Mouse (Mus musculus): ENCODE results near the gene Brinp1. TPM values are rescaled to one million over a fixed set of nuclear protein-coding genes. Genes with fewer than 3 reads are reported as not detected.

Gene Brinp1
- 100 to 1,000 TPM; 211 to 235 TPM for total RNA-seq (2021)
- long read RNA-seq, experiment 1, transcript Brinp1-201 (8 exons, 3,212 nt) = major isoform, 135 of 173 reads
- long read RNA-seq, experiment 1, partial matches to known transcripts = 14 of 173 reads
- long read RNA-seq, experiment 1, other reads (novel, unspliced or antisense) = 24 of 173 reads
- long read RNA-seq, experiment 2, transcript Brinp1-201 (8 exons, 3,212 nt) = major isoform, 138 of 183 reads
- long read RNA-seq, experiment 2, partial matches to known transcripts = 39 of 183 reads
- long read RNA-seq, experiment 2, other reads (novel, unspliced or antisense) = 6 of 183 reads

DNA sequence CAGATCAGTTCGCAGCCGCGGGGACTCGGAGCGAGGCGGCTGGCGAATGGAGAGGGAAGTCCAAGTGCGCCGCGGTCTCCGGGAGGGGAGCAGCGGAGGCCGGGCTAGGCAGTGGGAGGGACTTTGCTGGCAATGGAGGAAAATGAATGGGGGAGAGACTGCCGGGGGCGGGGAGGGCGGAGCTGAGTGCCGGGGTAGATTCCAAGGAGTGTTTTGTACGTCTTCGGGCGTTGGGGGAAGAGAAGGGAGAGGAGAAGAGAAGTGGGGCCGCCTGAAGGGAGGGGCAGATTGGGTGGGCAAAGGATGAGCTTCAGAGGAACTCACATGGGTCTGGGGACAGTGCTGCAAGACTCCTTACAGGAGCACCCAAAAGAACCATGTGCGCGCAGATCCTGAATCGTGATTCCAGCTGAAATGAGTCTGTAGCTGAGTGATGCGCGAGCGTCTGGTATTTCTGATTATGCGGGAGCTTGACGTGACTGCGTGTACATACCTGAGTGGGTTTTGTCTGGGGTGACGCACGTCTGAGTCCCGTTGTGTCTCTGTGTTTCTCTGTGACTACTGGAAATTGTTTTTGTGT lies at the start of gene Brinp1:
TSS of gene Brinp1 (minus strand) at position 76 of the 580 bp plus-strand sequence.
- DNase-seq (ENCODE audit: low spot score in 2 of 2) = peak; percentile 88 to 94

DNA sequence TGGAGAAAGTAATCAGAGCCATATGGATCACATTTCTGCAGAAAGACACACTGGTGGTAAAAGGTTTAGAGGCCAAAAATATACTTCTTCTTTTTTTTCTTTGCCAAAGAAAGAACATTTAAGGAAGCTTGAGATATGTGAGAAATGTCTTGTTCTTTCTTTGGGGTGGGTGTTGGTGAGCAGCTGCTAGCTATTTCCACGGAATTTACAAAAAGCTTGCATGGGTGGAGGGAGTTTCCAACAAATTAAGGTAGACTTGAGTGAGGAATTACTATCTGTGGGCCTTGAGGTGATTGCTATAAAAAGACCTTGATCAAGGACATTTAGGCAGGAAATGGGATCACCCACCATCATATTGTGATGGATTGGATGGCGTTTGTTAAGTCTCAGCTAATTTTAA lies 3.1 kb upstream of the Brinp1 start:
- DNase-seq (ENCODE audit: low spot score in 2 of 2) = peak in 1 of 2 experiments; percentile 48

DNA sequence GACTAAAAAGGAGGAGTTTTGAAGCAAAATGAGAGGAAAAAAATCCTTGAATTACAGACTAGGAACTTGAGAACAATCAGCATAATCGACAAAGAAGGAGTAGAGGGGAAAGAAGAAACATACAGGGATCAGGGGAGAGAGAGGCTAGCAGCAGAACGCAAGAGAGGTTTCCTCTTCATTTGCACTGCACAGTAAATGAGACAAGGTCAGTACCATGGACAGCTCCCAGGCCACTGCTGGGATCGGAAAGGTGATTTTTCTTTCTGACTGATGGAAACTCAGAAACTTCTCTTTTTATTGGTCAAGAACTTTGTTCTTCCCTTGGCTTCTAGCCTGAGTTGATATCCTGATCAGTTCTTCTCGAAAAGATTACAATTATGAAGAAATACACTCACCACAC lies 1.4 kb upstream of the Brinp1 start:
- no peak for DNase-seq (ENCODE audit: low spot score in 2 of 2)

- peak; percentile 18 to 26 for DNase-seq (ENCODE audit: low spot score in 2 of 2)
Observed at GRCm38 (mm10) chr4:68953667-68954321, 403 bp downstream of the Brinp1 start.

DNA sequence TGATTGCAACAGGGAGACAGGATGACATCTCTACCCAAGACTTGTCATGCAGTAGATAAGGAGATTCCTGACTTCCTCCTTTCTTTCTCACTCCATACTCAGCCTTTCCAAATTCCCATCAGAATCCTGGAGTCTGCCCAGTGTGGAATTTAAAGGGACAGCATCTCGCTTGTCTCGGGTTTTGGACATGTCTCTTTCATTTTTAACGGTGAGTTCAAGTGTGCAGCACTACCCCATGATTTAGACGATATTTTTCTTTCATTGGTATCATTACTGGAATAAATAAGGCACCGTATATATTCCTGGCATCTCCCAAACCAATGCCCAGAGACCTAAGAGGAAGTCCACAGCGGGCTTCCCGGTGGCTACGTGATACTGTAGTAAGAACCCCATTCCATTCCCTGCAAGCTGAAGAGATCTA lies 1.1 kb downstream of the Brinp1 start:
- no peak for DNase-seq (ENCODE audit: low spot score in 2 of 2)

DNA sequence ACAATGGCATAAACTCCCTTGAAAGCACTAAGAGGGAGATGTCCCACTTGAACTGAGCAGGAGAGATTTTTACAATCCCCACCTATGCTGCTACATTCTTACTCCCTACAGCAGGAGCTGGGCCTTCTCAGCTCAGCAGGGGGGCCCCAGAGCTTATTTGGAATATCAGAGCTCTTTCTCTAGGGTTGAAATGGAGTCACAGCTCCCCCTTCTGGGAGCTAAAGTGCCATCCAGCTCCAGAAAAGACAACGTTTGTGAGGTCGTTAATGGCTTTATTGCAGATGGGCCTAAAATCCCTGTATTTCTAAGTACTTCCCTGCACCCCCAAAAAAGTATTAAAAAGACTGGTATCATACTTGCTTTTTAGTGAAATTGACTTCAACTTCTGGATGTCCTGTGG lies 3.6 kb downstream of the Brinp1 start:
- peak; percentile 59 to 63 for DNase-seq (ENCODE audit: low spot score in 2 of 2)

DNA sequence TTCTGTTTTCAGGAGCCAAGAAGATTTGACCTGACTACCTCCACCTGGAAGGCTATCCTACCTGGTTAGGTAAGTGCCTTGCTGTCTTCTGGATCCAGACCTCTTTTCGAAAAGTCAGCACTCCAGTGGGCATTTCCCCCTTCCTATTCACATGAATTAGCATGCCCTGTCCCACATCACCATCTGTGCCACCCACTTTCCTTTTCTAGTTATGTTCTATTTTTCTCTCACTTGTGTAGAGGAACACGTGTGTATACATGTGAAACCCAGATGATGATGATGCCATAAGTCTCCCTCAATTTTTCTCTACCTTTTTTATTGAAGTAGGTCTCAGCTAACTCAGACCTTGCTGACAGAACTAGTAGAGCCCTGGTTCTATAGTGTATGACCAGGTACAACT lies 11.3 kb downstream of the Brinp1 start:
- peak; percentile 23 to 32 for DNase-seq (ENCODE audit: low spot score in 2 of 2)

DNA sequence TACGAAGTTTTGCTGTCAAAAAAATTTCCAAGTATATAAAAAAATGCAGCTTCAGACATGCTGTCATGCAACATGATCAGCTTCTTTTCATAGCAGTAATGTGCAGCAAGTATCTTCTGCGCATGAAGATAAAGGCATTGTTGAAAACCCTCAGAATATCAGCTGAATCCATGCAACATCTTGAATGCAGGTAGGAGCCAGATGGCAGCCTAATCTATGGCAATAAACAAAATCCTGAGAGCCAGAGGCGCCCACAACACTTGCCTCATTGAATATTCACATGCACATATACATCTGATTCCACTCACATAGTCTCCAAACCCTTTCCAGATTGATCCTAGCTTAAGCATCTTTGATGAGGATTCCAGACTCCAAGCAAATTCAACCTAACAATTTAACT lies 24.2 kb downstream of the Brinp1 start:
- no peak for DNase-seq (ENCODE audit: low spot score in 2 of 2)

DNA sequence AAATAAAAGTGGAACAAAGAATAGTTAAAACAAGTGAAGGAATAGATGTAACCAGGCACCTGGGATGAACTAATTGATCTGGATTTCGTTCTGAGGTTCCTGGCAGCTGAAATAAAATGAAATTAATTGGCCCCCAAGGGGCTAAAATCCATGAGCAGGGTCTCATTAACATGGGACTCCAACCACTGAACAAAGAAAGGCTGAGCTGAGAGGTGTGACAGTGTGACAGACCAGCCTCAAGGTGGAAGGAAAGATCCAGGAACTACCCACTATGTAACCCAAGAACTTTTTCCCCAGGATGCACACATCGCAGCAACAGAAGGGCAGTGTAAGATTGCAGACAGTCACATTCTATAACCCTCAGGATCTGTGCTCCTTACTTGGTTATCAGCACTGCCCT lies 28.1 kb downstream of the Brinp1 start:
- no peak for DNase-seq (ENCODE audit: low spot score in 2 of 2)

GRCm38 (mm10) chr4:68922944-68923343 lies 31.3 kb downstream of the Brinp1 start:
- no peak for DNase-seq (ENCODE audit: low spot score in 2 of 2)

DNA sequence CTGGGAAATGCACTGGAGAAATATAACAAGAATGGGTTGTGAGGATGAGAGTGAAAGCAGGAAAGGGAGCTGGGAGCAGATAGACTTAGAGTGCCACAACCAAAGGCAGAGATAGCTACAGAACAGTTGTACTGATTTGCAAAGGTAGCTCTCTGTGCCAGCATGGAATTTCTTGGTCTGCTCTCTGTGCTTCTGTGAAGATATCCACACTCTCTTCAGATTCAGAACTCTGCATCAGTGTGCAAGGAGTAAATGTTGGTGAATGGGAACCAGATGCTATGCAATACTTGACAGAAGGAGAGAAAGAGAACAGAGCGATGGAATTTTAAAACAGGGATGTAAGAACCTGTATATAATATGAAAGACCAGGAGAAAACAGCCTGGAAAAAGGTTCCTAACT lies 31.7 kb downstream of the Brinp1 start:
- no peak for DNase-seq (ENCODE audit: low spot score in 2 of 2)

DNA sequence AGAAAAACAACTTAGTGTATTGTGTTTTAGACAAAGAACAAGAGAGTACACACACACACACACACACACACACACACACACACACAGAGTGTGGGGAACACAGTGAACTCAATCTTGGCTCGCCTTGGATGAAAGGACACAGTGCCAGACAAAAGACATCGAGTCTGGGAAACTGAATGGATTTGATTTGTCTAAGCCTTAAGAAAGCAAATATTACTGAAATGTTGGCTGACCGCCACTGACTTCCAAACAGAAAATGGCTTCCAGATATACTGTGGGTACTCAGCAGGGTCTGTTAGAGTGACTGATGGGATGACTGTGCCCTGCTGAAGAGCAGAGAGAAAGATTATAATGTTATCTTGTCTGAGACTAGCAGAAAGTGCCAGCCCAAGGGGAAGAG lies 34.1 kb downstream of the Brinp1 start:
- no peak for DNase-seq (ENCODE audit: low spot score in 2 of 2)

GRCm38 (mm10) chr4:68910942-68911341 lies 43.3 kb downstream of the Brinp1 start:
- peak in 1 of 2 experiments; percentile 32 for DNase-seq (ENCODE audit: low spot score in 2 of 2)

DNA sequence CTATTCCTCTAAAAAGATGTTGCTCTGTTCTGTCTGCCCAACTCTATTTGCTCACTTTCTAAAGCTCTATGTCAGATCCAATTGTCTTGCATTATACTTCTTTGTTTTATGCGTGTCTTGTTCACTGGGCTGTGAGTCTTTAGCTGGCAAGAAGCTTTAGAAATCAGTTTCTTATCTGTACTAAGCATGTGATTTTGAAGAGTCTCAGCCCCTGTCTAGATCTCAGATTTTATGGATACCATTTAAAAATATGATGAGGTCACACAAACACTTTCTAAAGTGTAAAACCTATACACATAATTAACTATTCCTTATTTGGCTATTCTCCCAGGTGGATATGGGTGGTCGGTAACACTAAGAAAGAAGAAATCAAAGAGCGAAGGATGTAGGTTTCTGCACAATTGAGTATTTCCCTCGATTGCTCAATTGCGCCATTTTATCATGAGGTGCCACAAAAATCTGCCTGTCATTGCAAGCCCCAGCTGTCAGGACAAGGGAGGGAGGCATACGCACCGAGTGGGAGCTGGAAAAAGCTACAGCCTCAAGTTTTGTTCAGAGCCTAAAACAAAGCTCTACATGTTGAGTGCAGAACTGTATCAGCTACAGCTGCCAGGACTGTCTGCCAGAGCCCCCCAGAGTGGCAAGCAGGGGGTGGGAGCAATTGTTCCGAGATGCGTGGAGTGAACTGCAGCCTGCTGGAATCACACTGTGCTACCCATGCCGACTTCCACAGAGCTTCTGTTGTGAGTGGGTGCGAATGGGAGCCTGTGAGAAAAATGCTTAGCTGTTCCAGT lies 47.6 kb downstream of the Brinp1 start:
- DNase-seq (ENCODE audit: low spot score in 2 of 2) = peak; percentile 50 to 72

DNA sequence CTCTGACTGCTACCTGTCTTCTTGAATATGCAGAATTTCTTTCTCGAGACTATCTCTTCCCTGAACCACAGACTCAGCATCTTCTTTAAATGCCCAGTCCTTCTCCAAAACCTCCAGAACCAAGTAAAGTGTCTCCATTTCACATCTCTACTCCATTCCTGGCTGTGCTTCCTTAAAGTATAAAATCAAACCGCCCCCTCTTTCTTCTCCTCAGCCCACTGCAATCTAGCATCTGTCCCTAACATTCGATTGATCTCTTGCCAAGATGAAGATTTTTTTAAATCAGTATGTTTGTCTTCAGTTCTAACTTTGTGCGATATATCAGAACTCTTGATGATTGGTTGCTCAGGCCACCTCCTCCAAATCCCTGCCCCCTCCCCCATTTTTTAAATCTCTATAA lies 63.7 kb downstream of the Brinp1 start:
- DNase-seq (ENCODE audit: low spot score in 2 of 2) = peak in 1 of 2 experiments; percentile 22

- no peak for DNase-seq (ENCODE audit: low spot score in 2 of 2)
Observed at GRCm38 (mm10) chr4:68886276-68886675, 67.9 kb downstream of the Brinp1 start.

DNA sequence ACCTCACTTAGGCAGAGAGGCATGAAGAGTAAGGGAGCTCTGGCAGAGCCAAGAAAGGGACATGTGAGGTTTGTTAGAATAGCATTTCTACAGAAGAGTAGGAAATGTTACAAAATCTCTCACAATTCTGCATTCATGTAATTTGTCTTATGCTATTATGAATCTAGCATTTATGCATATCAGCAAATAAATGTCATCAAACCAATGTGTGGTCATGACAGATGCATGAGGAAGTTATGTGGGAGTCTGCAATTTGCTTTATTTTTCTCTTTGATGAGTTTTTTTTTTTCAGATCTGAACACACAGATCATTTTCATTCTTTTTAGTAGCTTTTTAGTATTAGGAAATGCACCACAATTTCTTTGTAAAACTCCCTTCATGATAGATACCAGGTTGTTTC lies 82.2 kb downstream of the Brinp1 start:
- no peak for DNase-seq (ENCODE audit: low spot score in 2 of 2)

DNA sequence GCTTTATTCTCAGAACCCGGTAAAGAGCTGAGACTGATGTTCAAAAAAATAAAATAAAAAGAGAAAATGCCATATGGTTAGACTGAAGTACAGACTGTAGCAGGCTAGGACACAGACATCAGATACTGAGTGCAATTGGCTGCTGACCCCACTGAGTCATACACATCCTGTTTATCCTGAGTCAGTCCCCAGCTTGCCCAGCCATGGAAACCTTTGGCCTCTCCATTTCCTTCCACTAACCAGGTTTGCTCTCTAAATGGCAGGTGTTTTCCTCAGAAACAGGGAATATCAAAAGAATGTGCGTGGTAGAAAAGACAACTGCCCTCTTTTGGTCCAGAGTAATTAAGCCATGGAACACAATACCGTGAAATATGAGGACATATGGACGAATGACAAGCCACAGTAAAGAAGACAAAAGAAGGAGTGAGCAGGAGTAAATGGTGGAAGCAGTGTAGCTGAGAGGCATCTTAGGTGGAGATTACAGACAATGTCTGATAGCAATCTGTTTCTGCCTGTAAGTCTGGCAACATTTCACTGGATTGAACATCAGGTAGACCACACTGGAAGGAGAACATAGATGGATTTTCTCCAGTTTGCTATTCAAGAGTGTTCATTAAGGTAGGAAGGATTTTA lies 88.9 kb downstream of the Brinp1 start:
- no peak for DNase-seq (ENCODE audit: low spot score in 2 of 2)

DNA sequence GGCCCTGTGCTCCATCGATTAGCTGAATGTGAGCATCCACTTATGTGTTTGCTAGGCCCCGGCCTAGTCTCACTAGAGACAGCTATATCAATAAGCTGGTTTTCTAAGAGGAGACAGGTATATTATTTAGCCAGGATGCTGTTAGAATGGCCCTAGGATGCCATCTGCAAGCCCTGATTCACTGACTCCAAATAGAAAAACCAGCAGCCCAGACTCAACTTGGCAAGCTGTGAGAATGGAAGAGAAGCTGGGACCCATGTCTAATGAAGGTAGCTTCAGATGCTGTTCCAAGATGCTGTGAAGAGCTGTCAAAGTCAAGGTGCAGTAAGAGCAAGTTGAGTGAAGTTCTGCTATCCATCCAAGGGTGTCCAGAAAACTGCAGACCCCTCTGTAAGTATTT lies 89.5 kb downstream of the Brinp1 start:
- DNase-seq (ENCODE audit: low spot score in 2 of 2) = no peak

GRCm38 (mm10) chr4:68856868-68857267 lies 97.3 kb downstream of the Brinp1 start:
- DNase-seq (ENCODE audit: low spot score in 2 of 2) = no peak

GRCm38 (mm10) chr4:68849671-68850070 lies 104.5 kb downstream of the Brinp1 start:
- DNase-seq (ENCODE audit: low spot score in 2 of 2) = no peak
